ENCODE assay signal across 8 mouse cellular contexts in the genomic region with DNA sequence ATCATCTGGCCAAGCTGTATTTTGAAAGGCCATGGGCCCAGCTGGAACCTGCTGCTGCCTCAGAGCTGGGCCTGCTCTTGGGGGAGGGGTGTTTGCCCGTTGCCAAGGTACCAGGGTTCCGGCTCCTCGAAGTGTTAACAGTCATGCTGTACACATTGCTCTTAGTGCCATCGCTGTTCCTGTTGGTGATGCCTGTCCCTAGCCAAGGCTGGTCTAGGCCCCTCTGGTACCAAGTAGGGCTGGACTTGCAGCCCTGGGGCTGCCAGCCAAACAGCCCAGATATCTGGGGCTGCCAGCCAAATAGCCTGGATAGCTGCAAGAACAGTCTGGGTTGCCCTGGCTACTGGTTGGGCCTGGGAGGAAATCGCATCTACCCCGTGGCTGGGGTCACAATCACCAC. TPM values are rescaled to one million over a fixed set of nuclear protein-coding genes. Genes with fewer than 3 reads are reported as not detected.
DNase-seq lines count a peak whose midpoint lies in the region; ATAC-seq lines count a peak whose summit lies in the region.

A gene (plus strand): TSS at position 129 of the 400 bp plus-strand sequence.

- WGBS in intestine, embryonic 16.5 days: 70% methylated on average over 6 of the region's 6 CpGs

- no peak within 1 kb of the TSS for H3K27ac ChIP-seq in intestine, embryonic 16.5 days (ENCODE audit: low read length)

- DNase-seq in cerebellum, adult 11-12 months: peak; percentile 61
- DNase-seq in cerebellum, adult 8-10 months: no peak
- peak; percentile 37 for DNase-seq in MN1 (ENCODE audit: low spot score)
- peak; percentile 36 to 63 for DNase-seq in frontal cortex, postnatal 14 days (ENCODE audit: low spot score in 2 of 2)
- peak; percentile 58 to 60 for DNase-seq in left cerebral cortex, postnatal 10 days (ENCODE audit: extremely low spot score in 1 of 2, low spot score in 2 of 2)

- H3K4me3 ChIP-seq in intestine, embryonic 16.5 days (ENCODE audit: low read length): no peak within 1 kb of the TSS

- no peak within 1 kb of the TSS for H3K4me2 ChIP-seq in intestine, embryonic 16.5 days (ENCODE audit: low read depth, low read length)

- no peak within 1 kb of the TSS for H3K9ac ChIP-seq in intestine, embryonic 16.5 days (ENCODE audit: low read depth, low read length)

- H3K27me3 ChIP-seq in intestine, embryonic 16.5 days (replicated peaks; ENCODE audit: control insufficient read depth, insufficient read depth, low read length): no peaks in the 10 kb centered on the region

- no peaks in the 10 kb centered on the region for H3K9me3 ChIP-seq in intestine, embryonic 16.5 days (ENCODE audit: control insufficient read depth, low read length)

- no peaks in the 10 kb centered on the region for H3K36me3 ChIP-seq in intestine, embryonic 16.5 days (ENCODE audit: control insufficient read depth, insufficient read depth, low read length)

- no peaks in the 10 kb centered on the region for H3K4me1 ChIP-seq in intestine, embryonic 16.5 days (ENCODE audit: control insufficient read depth, insufficient read depth, low read length)

- intact Hi-C loops in left cerebral cortex, postnatal 10 days (cut with DNase I): no loop called here

- ATAC-seq in intestine, embryonic 16.5 days: no peak
- no peak for ATAC-seq in erythroblast, adult 5-6 weeks (replicated peaks; ENCODE audit: low FRiP score, poor library complexity, severe bottlenecking)
- no peak for ATAC-seq in activated CD4-positive, CD25-positive, alpha-beta regulatory T cell, adult 4 months

RNA-seq across cellular contexts. Expression of the gene that starts here (rescaled TPM):
- total RNA-seq in left cerebral cortex, postnatal 10 days (2021): not detected
- 0.18 TPM in 1 of 2 replicates, not detected in the other for polyA plus RNA-seq in intestine, embryonic 16.5 days (2015; fragmentation: Nextera tagmentation; extraction: Ambion mirVana)
- not detected in 2 replicates for total RNA-seq in erythroblast, adult 5-6 weeks (2015; ENCODE audit: low replicate concordance)
- total RNA-seq in erythroblast, adult 5-6 weeks (2017; ENCODE audit: low replicate concordance): not detected in 2 replicates
- not detected for polyA plus RNA-seq in activated CD4-positive, CD25-positive, alpha-beta regulatory T cell, adult 4 months (2017; shearing (Covaris generic))

Comparison
In these comparisons a context has a peak if more than half of its experiments do, and no peak if none do; other contexts are left out.
1. Peak in DNase-seq in left cerebral cortex, postnatal 10 days; RNA of the gene not detected or under 1 TPM.